Mouse (Mus musculus) megakaryocyte progenitor cell, adult 5-6 weeks (primary cell): ENCODE measurements around the gene Ints7. TPM values are rescaled to one million over a fixed set of nuclear protein-coding genes. Genes with fewer than 3 reads are reported as not detected.

ENCODE experiments used
- ATAC-seq: replicated peaks from 2 replicates; pipeline ENCODE4 v1.8.0; 2016; ENCODE audit warnings: mild to moderate bottlenecking, moderate TSS enrichment, inconsistent platforms; ENCODE audit not compliant: poor library complexity
- total RNA-seq, 2 experiments: library from RNA; stranded (forward) in 1 of 2; stranded (reverse) in 1 of 2; fragments of 157-497, 149-512 nt in 1 of 2; fragments of 200-1000 nt in 1 of 2; gene quantifications; 2 replicates each; pipeline versions ENCODE4 v1.2.3 to v1.2.4; 2015 to 2017

The Ints7 gene
- total RNA-seq, 2 experiments from 2014 or later = 39.8 to 63.1 TPM

- ATAC-seq = no peak
Measured at GRCm38 (mm10) chr1:191628457-191629169, 53.2 kb downstream of the Ints7 start.

DNA sequence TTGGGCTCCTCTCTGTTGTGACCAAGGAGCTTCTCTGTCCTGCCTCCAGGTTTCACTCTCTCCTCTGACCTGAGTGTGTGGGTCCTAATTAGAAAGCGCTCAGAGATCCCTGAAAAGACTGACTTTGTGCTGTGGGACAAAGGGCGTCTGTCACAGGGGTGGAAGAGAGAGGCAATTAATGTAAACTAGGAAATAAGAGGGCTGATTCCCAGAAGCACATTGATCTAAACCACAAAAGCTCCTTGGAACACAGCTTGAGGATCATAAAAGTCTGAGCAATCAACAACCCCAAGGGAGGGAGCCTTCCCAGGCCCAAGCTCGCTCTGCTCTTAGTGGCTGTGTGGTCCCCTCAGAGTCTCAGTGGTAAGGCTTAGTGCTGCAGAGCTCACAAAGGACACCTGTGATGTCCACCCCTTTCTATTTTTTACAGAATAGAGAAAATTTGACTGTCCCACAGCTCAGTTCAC, 53.8 kb downstream of the Ints7 start:
- ATAC-seq = no peak

- ATAC-seq = no peak
Measured at GRCm38 (mm10) chr1:191632511-191633095, 57.2 kb downstream of the Ints7 start.

DNA sequence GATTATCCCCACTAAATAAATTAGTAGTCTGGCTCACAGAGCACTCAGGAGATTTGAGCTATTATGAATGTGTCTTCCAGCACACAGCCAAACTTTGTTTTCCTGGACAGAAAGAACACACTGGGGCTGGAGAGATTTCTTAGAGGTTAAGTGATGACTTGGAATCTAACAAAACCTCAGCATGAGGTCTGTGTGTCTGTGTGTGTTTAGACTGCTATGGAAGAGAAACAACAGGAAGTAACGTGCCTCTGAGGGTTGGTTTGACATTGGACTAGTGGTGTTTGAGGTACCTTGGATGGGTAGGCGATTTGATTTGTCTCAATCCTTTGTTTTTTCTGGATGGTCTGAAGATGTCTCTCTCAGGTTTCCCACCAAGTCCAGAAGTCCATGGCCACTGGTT, 58.7 kb downstream of the Ints7 start:
- no peak for ATAC-seq

GRCm38 (mm10) chr1:191638404-191638803, 63.0 kb downstream of the Ints7 start:
- ATAC-seq = no peak

- ATAC-seq = no peak
Measured at GRCm38 (mm10) chr1:191639200-191639807, 63.9 kb downstream of the Ints7 start.

DNA sequence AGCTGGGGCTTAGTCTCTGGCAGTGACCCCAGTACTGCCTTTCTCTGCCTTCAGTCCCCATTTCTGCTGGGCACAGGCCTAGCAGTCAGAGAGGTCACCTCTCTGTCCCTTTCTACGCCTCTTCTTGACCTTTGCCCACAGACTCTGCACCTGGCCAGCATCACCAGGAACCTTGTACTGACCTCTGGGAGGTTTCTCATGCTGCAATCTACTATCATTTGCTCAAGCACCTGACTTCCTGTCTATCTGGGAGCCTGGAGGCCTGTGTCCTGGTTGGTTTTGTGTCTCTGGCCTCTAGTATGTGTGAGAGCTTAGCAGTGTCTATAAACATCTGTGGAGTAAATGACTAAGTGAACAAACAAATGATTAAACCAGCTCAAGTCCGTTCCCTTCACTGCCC, 64.7 kb downstream of the Ints7 start:
- no peak for ATAC-seq

DNA sequence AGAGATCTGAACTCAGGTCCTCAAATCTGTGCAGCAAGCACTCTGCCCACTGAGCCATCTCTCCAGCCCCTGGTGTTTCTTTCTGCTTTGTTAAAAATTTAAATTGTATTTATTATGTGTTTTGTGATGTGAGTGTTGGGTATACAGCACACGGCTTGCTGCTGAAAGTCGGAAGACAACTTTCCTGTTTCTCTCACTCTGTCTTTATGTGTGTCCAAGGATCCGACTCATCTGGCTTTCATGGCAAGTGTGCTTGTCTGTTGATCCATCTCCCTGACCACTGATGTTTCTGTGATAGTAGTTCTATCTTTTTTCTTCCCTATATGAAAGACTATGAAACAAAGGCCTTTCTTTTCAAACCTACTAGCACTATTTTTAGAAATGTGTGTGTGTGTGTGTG, 65.4 kb downstream of the Ints7 start:
- ATAC-seq = no peak

DNA sequence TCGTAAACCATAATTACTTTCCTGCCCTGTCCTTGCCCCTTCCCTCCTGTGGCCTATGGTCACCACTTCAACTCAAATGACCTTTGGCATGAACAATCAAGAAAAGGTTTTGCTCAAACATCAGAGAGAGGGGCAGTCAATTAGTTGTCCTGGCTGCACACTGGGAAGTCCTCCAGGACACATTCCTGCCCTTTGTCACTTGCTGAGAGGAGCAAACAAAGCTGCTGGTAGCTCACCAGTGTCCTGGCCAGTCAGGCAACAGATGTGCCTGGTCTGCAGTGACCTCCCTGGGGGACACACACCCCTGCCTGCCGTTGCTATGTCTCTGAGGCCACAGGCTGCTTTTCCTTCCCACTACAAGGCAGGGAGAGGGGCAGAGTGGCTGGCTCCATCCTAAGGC, 66.0 kb downstream of the Ints7 start:
- no peak for ATAC-seq

GRCm38 (mm10) chr1:191642903-191643302, 67.5 kb downstream of the Ints7 start:
- peak; percentile 62 for ATAC-seq

DNA sequence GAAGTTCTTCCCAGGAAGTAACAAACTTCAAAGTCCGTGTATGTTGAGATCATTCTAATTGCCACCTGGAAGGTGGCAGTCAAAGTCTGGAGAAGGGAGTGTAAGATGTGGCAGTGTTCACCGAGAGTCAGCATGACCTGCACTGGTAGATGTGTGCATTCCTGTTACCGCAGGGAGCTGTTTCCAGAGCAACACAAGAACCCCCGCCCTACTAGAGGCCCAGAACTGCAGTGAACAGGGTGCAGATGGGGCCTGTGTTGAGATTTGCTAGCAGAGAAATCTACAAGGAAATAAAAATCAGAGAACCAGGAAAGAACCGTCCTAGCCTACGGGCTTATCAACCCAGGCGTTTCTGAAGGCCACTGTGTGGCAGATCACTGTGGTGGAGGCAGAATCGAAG, 70.5 kb downstream of the Ints7 start:
- ATAC-seq = no peak

- ATAC-seq = no peak
Measured at GRCm38 (mm10) chr1:191647590-191647989, 72.2 kb downstream of the Ints7 start.

GRCm38 (mm10) chr1:191659441-191659840, 84.0 kb downstream of the Ints7 start:
- no peak for ATAC-seq

- peak; percentile 92 for ATAC-seq
Measured at GRCm38 (mm10) chr1:191661019-191661796, 85.8 kb downstream of the Ints7 start.

GRCm38 (mm10) chr1:191662178-191662898, 86.9 kb downstream of the Ints7 start:
- peak; percentile 70 for ATAC-seq

GRCm38 (mm10) chr1:191662899-191663500, 87.6 kb downstream of the Ints7 start:
- no peak for ATAC-seq

DNA sequence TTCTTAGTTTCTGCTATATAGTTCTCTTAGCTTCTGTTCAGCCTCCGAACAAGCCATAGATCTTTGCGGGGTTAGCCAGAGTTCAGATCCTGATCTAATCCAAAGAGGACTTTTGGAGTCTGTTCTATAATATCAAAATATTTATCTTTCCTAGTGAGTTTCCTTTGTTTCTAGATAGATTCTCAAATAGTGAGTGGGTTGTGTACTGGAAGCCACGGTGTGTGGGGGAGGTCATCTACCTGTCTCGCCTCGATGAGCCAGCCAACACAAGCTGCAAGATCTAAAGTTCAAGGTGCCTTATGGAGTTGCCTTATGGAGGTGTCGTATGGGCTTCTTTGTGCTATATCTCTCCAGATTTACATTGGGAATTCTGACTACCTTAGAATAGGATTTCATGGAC, 88.2 kb downstream of the Ints7 start:
- no peak for ATAC-seq

GRCm38 (mm10) chr1:191666351-191666750, 90.9 kb downstream of the Ints7 start:
- no peak for ATAC-seq

GRCm38 (mm10) chr1:191668030-191668429, 92.6 kb downstream of the Ints7 start:
- ATAC-seq = peak; percentile 46; the same call in 1 of the 2 replicates
